Mouse (Mus musculus): ENCODE data around the gene Lrrfip1. TPM values are rescaled to one million over a fixed set of nuclear protein-coding genes. Genes with fewer than 3 reads are reported as not detected.

Lrrfip1 gene
- polyA plus RNA-seq, 1 experiment, result 16.6 TPM

- Histone ChIP-seq H3K36me3 (ENCODE audit: control insufficient read depth, insufficient read depth, low read length) (no peaks in the 10 kb centered on the region; the same call in 1 of the 2 replicates), H3K27ac (ENCODE audit: insufficient read depth, low read length) (no peak overlapping the region), H3K4me3 (ENCODE audit: extremely low read depth, insufficient read depth, insufficient read length) (no peak overlapping the region), H3K27me3 (ENCODE audit: control insufficient read depth, insufficient read depth, low read length) (no peaks in the 10 kb centered on the region), H3K4me1 (ENCODE audit: control insufficient read depth, insufficient read depth, insufficient read length) (peaks cover 25% of the 10 kb centered on the region; the same call in 1 of the 2 replicates)
- 60% methylated on average over 5 of the region's 5 CpGs for WGBS
- no peak for TF ChIP-seq CTCF (IDR thresholded peaks at IDR 0.05; ENCODE audit: extremely low read depth, insufficient read depth, insufficient read length, insufficient replicate concordance)
- TF ChIP-seq POLR2A (IDR thresholded peaks at IDR 0.05; ENCODE audit: low read depth, low read length), result no peak
- DNase-seq (ENCODE audit: low read depth in 1 of 2, low spot score in 2 of 2), result no peak
These were observed 95.5 kb downstream of the Lrrfip1 start for GRCm38 (mm10) chr1:91094001-91094400.

- TF ChIP-seq CTCF (IDR thresholded peaks at IDR 0.05; ENCODE audit: extremely low read depth, insufficient read depth, insufficient read length, insufficient replicate concordance) (no peak), POLR2A (IDR thresholded peaks at IDR 0.05; ENCODE audit: low read depth, low read length) (no peak)
- H3K27me3 ChIP-seq (ENCODE audit: control insufficient read depth, insufficient read depth, low read length), result no peaks in the 10 kb centered on the region
- WGBS, result 72% methylated on average over 3 of the region's 3 CpGs
- peak in 1 of 2 experiments; percentile 39 for DNase-seq (ENCODE audit: low read depth in 1 of 2, low spot score in 2 of 2)
- no peaks in the 10 kb centered on the region for H3K36me3 ChIP-seq (ENCODE audit: control insufficient read depth, insufficient read depth, low read length)
- H3K4me1 ChIP-seq (ENCODE audit: control insufficient read depth, insufficient read depth, insufficient read length), result peaks cover 25% of the 10 kb centered on the region; the same call in 1 of the 2 replicates
- 0 out of 2 replicates have a peak overlapping the region, but pooled peaks have one; percentile 73 for H3K27ac ChIP-seq (ENCODE audit: insufficient read depth, low read length)
- H3K4me3 ChIP-seq (ENCODE audit: extremely low read depth, insufficient read depth, insufficient read length), result no peak overlapping the region
These were observed 96.7 kb downstream of the Lrrfip1 start for GRCm38 (mm10) chr1:91095258-91095657.

GRCm38 (mm10) chr1:91095853-91096252 lies 97.3 kb downstream of the Lrrfip1 start:
- WGBS, result 73% methylated on average over 1 of the region's 1 CpGs
- no peak for TF ChIP-seq CTCF (IDR thresholded peaks at IDR 0.05; ENCODE audit: extremely low read depth, insufficient read depth, insufficient read length, insufficient replicate concordance)
- no peak for TF ChIP-seq POLR2A (IDR thresholded peaks at IDR 0.05; ENCODE audit: low read depth, low read length)
- Histone ChIP-seq H3K4me3 (ENCODE audit: extremely low read depth, insufficient read depth, insufficient read length) (no peak overlapping the region), H3K27ac (ENCODE audit: insufficient read depth, low read length) (peak overlapping the region; percentile 73), H3K27me3 (ENCODE audit: control insufficient read depth, insufficient read depth, low read length) (no peaks in the 10 kb centered on the region), H3K36me3 (ENCODE audit: control insufficient read depth, insufficient read depth, low read length) (no peaks in the 10 kb centered on the region; the same call in 1 of the 2 replicates), H3K4me1 (ENCODE audit: control insufficient read depth, insufficient read depth, insufficient read length) (peaks cover 25% of the 10 kb centered on the region; the same call in 1 of the 2 replicates)
- no peak for DNase-seq (ENCODE audit: low read depth in 1 of 2, low spot score in 2 of 2)

- no peak for TF ChIP-seq POLR2A (IDR thresholded peaks at IDR 0.05; ENCODE audit: low read depth, low read length)
- no peak for TF ChIP-seq CTCF (IDR thresholded peaks at IDR 0.05; ENCODE audit: extremely low read depth, insufficient read depth, insufficient read length, insufficient replicate concordance)
- peak overlapping the region; percentile 71 for H3K27ac ChIP-seq (ENCODE audit: insufficient read depth, low read length)
- H3K27me3 ChIP-seq (ENCODE audit: control insufficient read depth, insufficient read depth, low read length), result no peaks in the 10 kb centered on the region
- WGBS, result 45% methylated on average over 5 of the region's 5 CpGs
- peak in 1 of 2 experiments; percentile 46 for DNase-seq (ENCODE audit: low read depth in 1 of 2, low spot score in 2 of 2)
- peaks cover 23% of the 10 kb centered on the region; the same call in 1 of the 2 replicates for H3K4me1 ChIP-seq (ENCODE audit: control insufficient read depth, insufficient read depth, insufficient read length)
- no peak overlapping the region for H3K4me3 ChIP-seq (ENCODE audit: extremely low read depth, insufficient read depth, insufficient read length)
- peaks cover 3% of the 10 kb centered on the region for H3K36me3 ChIP-seq (ENCODE audit: control insufficient read depth, insufficient read depth, low read length)
These were observed 98.0 kb downstream of the Lrrfip1 start for GRCm38 (mm10) chr1:91096490-91096889.

GRCm38 (mm10) chr1:91097283-91097834 lies 98.8 kb downstream of the Lrrfip1 start:
- peaks cover 5% of the 10 kb centered on the region for H3K36me3 ChIP-seq (ENCODE audit: control insufficient read depth, insufficient read depth, low read length)
- TF ChIP-seq CTCF (IDR thresholded peaks at IDR 0.05; ENCODE audit: extremely low read depth, insufficient read depth, insufficient read length, insufficient replicate concordance), result no peak
- no peak for TF ChIP-seq POLR2A (IDR thresholded peaks at IDR 0.05; ENCODE audit: low read depth, low read length)
- H3K27ac ChIP-seq (ENCODE audit: insufficient read depth, low read length), result no peak overlapping the region
- WGBS, result 85% methylated on average over 11 of the region's 11 CpGs
- peaks cover 16% of the 10 kb centered on the region; the same call in 1 of the 2 replicates for H3K4me1 ChIP-seq (ENCODE audit: control insufficient read depth, insufficient read depth, insufficient read length)
- H3K4me3 ChIP-seq (ENCODE audit: extremely low read depth, insufficient read depth, insufficient read length), result no peak overlapping the region
- no peaks in the 10 kb centered on the region for H3K27me3 ChIP-seq (ENCODE audit: control insufficient read depth, insufficient read depth, low read length)
- no peak for DNase-seq (ENCODE audit: low read depth in 1 of 2, low spot score in 2 of 2)

- Histone ChIP-seq H3K27ac (ENCODE audit: insufficient read depth, low read length) (no peak overlapping the region), H3K36me3 (ENCODE audit: control insufficient read depth, insufficient read depth, low read length) (peaks cover 5% of the 10 kb centered on the region), H3K4me3 (ENCODE audit: extremely low read depth, insufficient read depth, insufficient read length) (no peak overlapping the region), H3K4me1 (ENCODE audit: control insufficient read depth, insufficient read depth, insufficient read length) (peaks cover 9% of the 10 kb centered on the region; the same call in 1 of the 2 replicates), H3K27me3 (ENCODE audit: control insufficient read depth, insufficient read depth, low read length) (no peaks in the 10 kb centered on the region)
- 34% methylated on average over 6 of the region's 6 CpGs for WGBS
- DNase-seq (ENCODE audit: low read depth in 1 of 2, low spot score in 2 of 2), result peak; percentile 49 to 71
- TF ChIP-seq POLR2A (IDR thresholded peaks at IDR 0.05; ENCODE audit: low read depth, low read length), result no peak
- TF ChIP-seq CTCF (IDR thresholded peaks at IDR 0.05; ENCODE audit: extremely low read depth, insufficient read depth, insufficient read length, insufficient replicate concordance), result peak; percentile 87; the same call in 1 of the 2 replicates
These were observed 100.3 kb downstream of the Lrrfip1 start for GRCm38 (mm10) chr1:91098887-91099286.

Measured in spleen, adult 2 months (tissue).